Mouse (Mus musculus) heart, embryonic 14.5 days (tissue): Measurements from ENCODE around the gene Sprr2a2. TPM values are rescaled to one million over a fixed set of nuclear protein-coding genes. Genes with fewer than 3 reads are reported as not detected.
A peak's percentile ranks its signal among the peaks of the same experiment; 100 is the strongest.
"Not testable (repeated sequence)": the region's sequence is repeated elsewhere in the genome, so short reads cannot be mapped to it uniquely, and the experiment has no call there.

Source experiments
- ATAC-seq: fragments of 200-750 bp; cut with Nextera tagmentation; 2 replicates; pipeline ENCODE4 v1.8.0; 2017; ENCODE audit warnings: low read depth, moderate TSS enrichment; ENCODE audit not compliant: insufficient number of reproducible peaks, insufficient read depth, low FRiP score
- H3K27ac ChIP-seq, 2 experiments: fragments of 200-500 bp in 1 of 2; fragments of 300-500 bp in 1 of 2; sonication (generic) in 1 of 2; replicated peaks in 1 of 2; 2 replicates each; pipeline ENCODE4 v1.5.1; 2012 to 2014; ENCODE audit warnings: low read depth in 2 of 2, low read length in 2 of 2, control low read depth in 1 of 2, mild to moderate bottlenecking in 1 of 2, mixed read lengths in 1 of 2; ENCODE audit not compliant: control insufficient read depth in 1 of 2, insufficient read depth in 1 of 2
- H3K27me3 ChIP-seq: fragments of 300-500 bp; sonication (generic); 2 replicates; pipeline ENCODE4 v1.6.1; 2014; ENCODE audit warnings: mild to moderate bottlenecking, low read length, control low read depth; ENCODE audit not compliant: control insufficient read depth, insufficient read depth
- H3K36me3 ChIP-seq: fragments of 300-500 bp; sonication (generic); 2 replicates; pipeline ENCODE4 v1.6.1; 2014; ENCODE audit warnings: mild to moderate bottlenecking, control low read depth, low read length, mixed read lengths; ENCODE audit not compliant: control insufficient read depth, insufficient read depth
- H3K4me1 ChIP-seq, 2 experiments: fragments of 200-500 bp in 1 of 2; fragments of 300-500 bp in 1 of 2; sonication (generic) in 1 of 2; 2 replicates each; pipeline ENCODE4 v1.6.1; 2012 to 2014; ENCODE audit warnings: low read length in 2 of 2, control low read depth in 1 of 2, mixed read lengths in 1 of 2; ENCODE audit not compliant: control insufficient read depth in 2 of 2, insufficient read depth in 2 of 2
- H3K4me2 ChIP-seq: fragments of 300-500 bp; sonication (generic); 2 replicates; pipeline ENCODE4 v1.6.1; 2014; ENCODE audit warnings: mild to moderate bottlenecking, low read length
- H3K4me3 ChIP-seq, 2 experiments: fragments of 200-500 bp in 1 of 2; fragments of 300-500 bp in 1 of 2; sonication (generic) in 1 of 2; 2 replicates each; pipeline ENCODE4 v1.5.1; 2012 to 2014; ENCODE audit warnings: low read length in 2 of 2, mild to moderate bottlenecking in 2 of 2, control low read depth in 1 of 2, low read depth in 1 of 2, moderate library complexity in 1 of 2; ENCODE audit not compliant: control insufficient read depth in 1 of 2, insufficient read depth in 1 of 2
- H3K9ac ChIP-seq: fragments of 300-500 bp; sonication (generic); 2 replicates; pipeline ENCODE4 v1.6.1; 2014; ENCODE audit warnings: mild to moderate bottlenecking, low read length
- H3K9me3 ChIP-seq: fragments of 300-500 bp; sonication (generic); 2 replicates; pipeline ENCODE4 v1.6.1; 2016; ENCODE audit warnings: low read length, control low read depth; ENCODE audit not compliant: control insufficient read depth
- WGBS: fragments of 180-500 bp; shearing (Covaris S2); extraction: QIAGEN DNeasy Blood & Tissue Kit; methylation state at CpG from one replicate; pipeline ENCODE4 v1.1.7; 2014; 5-methylcytosine and 5-hydroxymethylcytosine counted together
- polyA plus RNA-seq: library from polyadenylated mRNA; unstranded; fragments of >200 nt; fragmentation: Nextera tagmentation; extraction: Ambion mirVana; gene quantifications from 2 replicates; pipeline ENCODE4 v1.2.1, GENCODE M21; 2014

Gene Sprr2a2
- polyA plus RNA-seq = 1.8 and 2.1 TPM in 2 replicates

- H3K4me1 ChIP-seq, H3K9me3 ChIP-seq, H3K27me3 ChIP-seq, H3K4me2 ChIP-seq, H3K27ac ChIP-seq, H3K4me3 ChIP-seq, ATAC-seq, H3K9ac ChIP-seq, H3K36me3 ChIP-seq: not testable (repeated sequence)
- WGBS = no CpG with 5 or more reads among the region's 2 CpGs
Observed at GRCm38 (mm10) chr3:92215569-92215968, at the start of gene Sprr2a2, which contains the start of gene Sprr2a1. Sprr2a2 (plus strand) TSS chr3:92215920. Sprr2a1 (plus strand) TSS chr3:92215799.

- ATAC-seq = no peak
- Histone ChIP-seq H3K4me3 (no peak overlapping the region), H3K27ac (no peak overlapping the region), H3K9me3 (no peaks in the 10 kb centered on the region), H3K9ac (no peak overlapping the region), H3K27me3 (no peaks in the 10 kb centered on the region), H3K4me2 (no peak overlapping the region), H3K36me3 (no peaks in the 10 kb centered on the region), H3K4me1 (no peaks in the 10 kb centered on the region)
- 78% methylated on average over 3 of the region's 3 CpGs for WGBS
Observed at GRCm38 (mm10) chr3:92169847-92170246, 45.9 kb upstream of the Sprr2a2 start.

GRCm38 (mm10) chr3:92176880-92177279 is 38.8 kb upstream of the Sprr2a2 start:
- no peaks in the 10 kb centered on the region for H3K4me1 ChIP-seq
- H3K4me2 ChIP-seq = no peak overlapping the region
- no peaks in the 10 kb centered on the region for H3K27me3 ChIP-seq
- no peak for ATAC-seq
- H3K9ac ChIP-seq = no peak overlapping the region
- no peak overlapping the region for H3K27ac ChIP-seq
- H3K9me3 ChIP-seq = no peaks in the 10 kb centered on the region
- no peak overlapping the region for H3K4me3 ChIP-seq
- H3K36me3 ChIP-seq = no peaks in the 10 kb centered on the region
- 65% methylated on average over 1 of the region's 1 CpGs for WGBS

- peak; percentile 39; the same call in 1 of the 2 replicates for ATAC-seq
- Histone ChIP-seq H3K9me3 (no peaks in the 10 kb centered on the region), H3K27me3 (no peaks in the 10 kb centered on the region), H3K27ac (no peak overlapping the region), H3K9ac (no peak overlapping the region), H3K4me1 (no peaks in the 10 kb centered on the region), H3K4me2 (no peak overlapping the region), H3K36me3 (no peaks in the 10 kb centered on the region), H3K4me3 (no peak overlapping the region)
- WGBS = 83% methylated on average over 6 of the region's 6 CpGs
Observed at GRCm38 (mm10) chr3:92195512-92196200, 20.1 kb upstream of the Sprr2a2 start.

- H3K9me3 ChIP-seq, H3K36me3 ChIP-seq, H3K9ac ChIP-seq, H3K4me3 ChIP-seq, H3K4me1 ChIP-seq, H3K4me2 ChIP-seq, H3K27ac ChIP-seq, H3K27me3 ChIP-seq: not testable (repeated sequence)
- peak; percentile 45 for ATAC-seq
- no CpG with 5 or more reads among the region's 16 CpGs for WGBS
Observed at GRCm38 (mm10) chr3:92211133-92211925, 4.4 kb upstream of the Sprr2a2 start.

GRCm38 (mm10) chr3:92212059-92212458 is 3.7 kb upstream of the Sprr2a2 start:
- H3K27me3 ChIP-seq, H3K9me3 ChIP-seq, H3K4me3 ChIP-seq, ATAC-seq, H3K36me3 ChIP-seq, H3K4me1 ChIP-seq, H3K4me2 ChIP-seq, H3K9ac ChIP-seq, H3K27ac ChIP-seq: not testable (repeated sequence)
- WGBS = no CpG with 5 or more reads among the region's 1 CpGs

GRCm38 (mm10) chr3:92213651-92214050 is 2.1 kb upstream of the Sprr2a2 start:
- not testable (repeated sequence) for H3K4me1 ChIP-seq, H3K4me3 ChIP-seq, H3K9me3 ChIP-seq, H3K4me2 ChIP-seq, H3K27me3 ChIP-seq, H3K36me3 ChIP-seq, H3K9ac ChIP-seq, H3K27ac ChIP-seq, ATAC-seq
